Mouse (Mus musculus) adrenal gland, adult 8-10 months (tissue): ENCODE measurements at regions not wholly inside any gene's neighbourhood (a gene's known extent, or its start where the extent isn't known, plus 50 kb on each side); places are given as distances from the start of the nearest gene placed in this dataset.
"Not testable (repeated sequence)": the region's sequence is repeated elsewhere in the genome, so short reads cannot be mapped to it uniquely, and the experiment has no call there.

Experiments used
- DNase-seq: peaks from one replicate; pipeline ENCODE4 v3.0.0; 2022

GRCm38 (mm10) chr12:29050516-29051251 is 299.1 kb downstream of the Eipr1 start:
- no peak for DNase-seq

- peak; percentile 39 for DNase-seq
Measured at GRCm38 (mm10) chr12:29054367-29054766, 302.8 kb downstream of the Eipr1 start.

- DNase-seq, result no peak
Measured at GRCm38 (mm10) chr12:29062025-29062637, 310.5 kb downstream of the Eipr1 start.

- no peak for DNase-seq
Measured at GRCm38 (mm10) chr12:29062801-29063200, 311.2 kb downstream of the Eipr1 start.

DNA sequence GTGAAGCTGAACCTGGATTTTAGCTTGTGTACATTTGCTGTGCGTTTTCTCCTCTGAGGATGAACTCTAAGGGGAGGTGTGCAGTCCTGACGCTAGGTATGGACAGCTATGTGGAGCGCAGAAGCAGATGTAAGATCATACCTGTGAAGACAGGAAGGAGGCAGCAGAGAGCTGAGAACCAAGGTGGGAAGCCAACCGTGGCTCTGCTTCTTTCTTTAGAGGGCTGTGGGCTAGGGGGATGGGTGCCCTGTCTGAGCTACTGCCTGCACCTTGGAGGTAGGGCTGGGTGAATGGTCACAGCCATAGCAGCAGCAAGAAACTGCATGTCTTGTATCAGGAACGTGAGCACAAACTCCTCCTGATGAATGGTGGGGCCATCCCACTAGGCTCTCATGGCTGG is 316.6 kb downstream of the Eipr1 start:
- DNase-seq, result no peak

DNA sequence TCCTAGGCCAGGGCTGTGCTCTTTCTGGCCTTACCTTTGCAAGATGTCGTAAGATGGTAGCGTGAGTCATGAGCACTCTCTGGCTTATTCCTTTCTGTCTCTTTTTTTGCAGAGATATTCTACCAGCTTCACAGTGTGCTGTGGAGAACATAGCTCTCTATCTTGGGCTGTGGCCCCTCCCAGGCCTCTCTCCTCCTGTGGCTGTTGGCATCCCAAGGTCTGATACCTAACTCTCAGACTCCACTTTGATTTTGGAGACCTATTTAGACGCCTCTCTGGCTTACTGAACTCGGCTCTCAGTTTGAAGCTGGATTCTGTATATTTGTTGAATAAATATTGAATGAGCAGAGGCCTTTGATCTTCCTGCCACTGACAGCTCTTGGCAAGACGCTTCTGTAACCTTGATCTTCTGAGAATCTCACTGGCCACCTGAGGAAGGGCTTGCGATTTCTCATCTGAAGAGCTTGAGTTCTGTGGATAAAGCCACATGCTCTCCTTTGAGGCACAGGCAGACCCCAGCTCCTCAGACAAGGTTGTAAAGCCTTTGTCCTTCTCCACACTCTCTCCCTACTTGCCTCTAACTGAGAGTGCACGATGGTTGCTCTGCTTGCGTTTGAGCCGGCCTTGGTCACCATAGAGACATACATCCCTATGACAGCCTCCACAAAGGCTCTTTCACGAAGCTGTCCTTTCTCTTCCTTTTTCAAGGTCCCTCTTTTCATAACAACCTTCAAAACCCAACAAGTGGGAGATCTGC is 323.7 kb downstream of the Eipr1 start:
- peak; percentile 71 for DNase-seq

DNA sequence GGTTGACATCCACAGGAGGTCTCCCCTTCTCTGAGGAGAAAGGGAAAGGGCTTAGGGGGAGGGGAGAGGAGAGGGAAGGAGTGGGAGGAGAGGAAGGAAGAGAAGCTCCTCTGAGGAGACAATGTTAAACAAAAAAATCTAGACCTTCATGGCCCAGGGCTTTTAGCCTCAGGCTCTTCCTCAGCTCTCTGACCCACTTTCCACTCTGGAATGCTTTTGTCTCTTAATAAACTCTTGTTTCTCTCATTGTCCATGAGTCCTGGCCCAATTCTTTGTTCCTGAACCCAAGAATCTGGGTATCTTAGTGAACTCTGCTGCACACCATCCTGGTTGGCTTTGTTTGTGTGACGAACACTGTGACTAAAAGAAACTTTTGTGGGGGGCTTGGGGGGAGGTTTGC is 325.0 kb downstream of the Eipr1 start:
- no peak for DNase-seq

GRCm38 (mm10) chr12:29079011-29079410 is 327.4 kb downstream of the Eipr1 start:
- DNase-seq, result no peak

DNA sequence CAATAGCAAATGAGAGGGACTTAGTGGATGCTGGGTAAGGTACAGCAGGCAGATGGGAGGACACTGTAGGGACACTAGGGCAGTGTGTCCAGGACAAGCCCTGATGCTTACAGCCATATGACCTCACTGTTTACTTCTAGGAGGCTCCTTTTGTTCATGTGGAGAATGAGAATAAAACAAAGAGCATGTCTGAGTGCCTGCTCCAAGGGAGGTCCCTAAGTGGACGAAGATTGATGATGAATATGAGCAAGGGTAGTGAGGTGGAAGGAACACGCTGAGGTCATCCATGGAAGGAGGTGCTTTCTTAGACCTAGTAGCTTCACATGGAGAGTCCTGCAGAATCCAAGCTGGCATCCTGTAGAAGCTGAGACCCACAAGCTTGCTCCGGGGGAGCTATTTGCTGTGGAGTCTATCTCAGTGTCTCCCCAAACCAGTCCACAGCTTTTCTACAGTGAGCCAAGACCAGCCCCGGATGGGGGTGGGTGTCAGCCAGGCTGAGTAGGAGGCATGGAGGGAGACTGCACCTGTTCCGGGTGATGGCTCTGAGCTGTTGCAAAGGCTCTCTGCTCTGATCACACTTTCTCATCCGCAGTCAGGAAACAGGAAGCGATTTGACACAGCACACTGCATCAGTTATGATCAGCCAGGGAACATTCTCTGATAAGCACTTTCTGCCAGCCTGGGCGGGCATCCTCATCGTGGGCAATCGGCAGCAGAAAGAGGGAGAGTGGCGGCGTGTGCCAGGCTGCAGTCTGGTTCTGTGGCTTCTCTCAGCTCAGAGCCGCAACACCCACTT is 332.0 kb downstream of the Eipr1 start:
- no peak for DNase-seq

DNA sequence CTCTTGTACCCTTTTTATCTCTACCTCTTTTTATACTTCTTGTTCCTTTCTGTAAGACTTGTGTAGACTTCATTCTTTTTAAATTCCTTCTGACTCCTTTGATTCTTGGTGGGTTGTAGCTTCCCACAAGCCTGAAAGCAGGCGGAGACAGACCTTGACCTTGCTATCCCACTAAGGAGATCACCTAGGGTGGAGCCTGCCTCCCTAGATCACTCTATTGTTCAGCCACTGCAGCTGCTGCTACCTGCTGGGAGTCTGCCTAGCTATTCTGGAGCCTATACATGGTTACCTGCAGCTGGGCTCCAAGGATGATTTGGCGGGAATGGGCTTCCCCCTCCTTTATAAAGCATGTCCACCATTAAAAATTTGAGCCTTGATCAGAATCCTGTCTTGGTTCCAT is 335.6 kb downstream of the Eipr1 start:
- DNase-seq, result not testable (repeated sequence)

- DNase-seq, result no peak
Measured at GRCm38 (mm10) chr12:29089634-29090033, 338.0 kb downstream of the Eipr1 start.

- DNase-seq, result no peak
Measured at GRCm38 (mm10) chr12:29090451-29090850, 338.8 kb downstream of the Eipr1 start.

- DNase-seq, result no peak
Measured at GRCm38 (mm10) chr12:29095406-29096032, 343.9 kb downstream of the Eipr1 start.

DNA sequence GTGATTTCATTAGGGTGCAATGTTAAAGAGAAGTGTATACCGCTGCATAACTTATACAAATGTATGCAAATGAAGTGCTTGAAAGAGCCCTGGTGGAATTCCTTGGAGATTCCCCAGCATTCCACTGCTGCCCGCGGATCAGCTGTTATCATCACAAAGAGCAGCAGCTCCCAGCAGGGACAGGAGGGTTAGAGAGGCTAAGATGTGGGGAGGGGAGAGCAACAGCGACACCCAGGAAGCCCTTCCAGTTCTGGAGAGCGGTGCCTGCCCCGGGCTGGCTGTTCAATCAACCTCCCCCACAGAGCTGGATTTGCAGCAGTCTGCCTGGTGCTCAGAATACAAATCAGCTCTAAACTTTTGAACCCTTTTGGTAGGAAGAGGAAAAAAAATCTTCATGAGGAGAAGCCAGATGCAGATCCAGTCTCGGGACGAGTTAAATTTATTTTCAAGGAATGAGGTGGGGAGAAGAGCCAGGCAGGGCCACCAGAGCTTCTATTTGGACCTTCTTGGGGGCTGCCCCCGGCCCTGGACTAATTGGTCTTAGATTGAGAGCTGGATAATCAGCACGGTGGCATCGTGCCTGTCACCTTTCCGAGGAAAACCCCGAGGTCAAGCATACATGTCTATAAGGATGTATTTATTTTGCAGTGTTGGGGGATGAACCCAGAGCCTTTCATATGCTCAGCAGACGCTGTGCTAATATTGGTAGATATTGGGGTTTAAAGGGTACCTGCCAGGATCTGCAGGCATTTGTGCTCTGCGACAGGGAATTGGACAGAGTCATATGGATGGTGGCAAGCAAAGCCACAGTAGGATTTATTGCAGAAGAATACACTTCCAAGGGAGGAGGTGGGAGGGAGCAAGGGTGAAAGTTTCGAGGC is 344.7 kb downstream of the Eipr1 start:
- no peak for DNase-seq

GRCm38 (mm10) chr12:29100042-29100570 is 348.5 kb downstream of the Eipr1 start:
- peak; percentile 93 for DNase-seq

DNA sequence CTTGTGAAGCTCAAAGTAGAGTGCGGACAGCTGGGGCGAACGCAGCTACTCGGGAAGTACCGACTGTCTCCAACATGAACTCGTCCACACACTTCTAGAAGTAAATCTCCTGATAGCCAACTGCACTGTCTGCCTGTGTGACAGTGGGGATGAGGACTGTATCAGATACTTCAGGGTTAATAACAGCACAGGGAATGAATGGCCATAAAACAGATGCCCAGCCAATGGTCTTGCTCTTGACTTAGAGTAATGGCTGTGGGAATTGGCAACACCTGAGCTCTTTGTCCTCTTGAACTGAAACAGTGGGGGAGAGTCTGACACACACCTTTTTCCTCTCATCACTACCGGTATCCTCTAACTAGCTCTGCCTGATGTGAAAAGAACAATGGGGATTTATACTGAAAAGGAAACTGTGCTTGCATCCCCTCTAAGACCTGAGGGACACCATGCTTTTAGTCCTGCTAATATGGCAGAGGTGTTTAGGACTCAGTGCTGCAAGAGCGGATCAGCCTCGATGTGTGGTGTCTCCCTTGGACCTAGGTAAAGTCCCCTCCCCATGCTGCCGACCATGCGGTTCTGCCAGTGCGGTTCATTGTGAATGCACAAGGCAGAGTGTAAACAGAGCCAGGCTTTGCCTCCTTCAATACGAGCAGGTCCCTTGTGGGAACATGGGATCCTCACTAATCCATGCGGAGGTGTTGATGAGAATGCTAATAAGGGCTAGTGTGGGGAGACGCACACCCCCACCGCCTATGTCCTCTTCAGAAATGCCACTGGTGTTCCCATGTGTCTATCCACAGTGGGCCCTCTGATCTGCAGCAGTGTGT is 355.5 kb downstream of the Eipr1 start:
- DNase-seq, result no peak

- no peak for DNase-seq
Measured at GRCm38 (mm10) chr12:29107720-29108051, 356.1 kb downstream of the Eipr1 start.

DNA sequence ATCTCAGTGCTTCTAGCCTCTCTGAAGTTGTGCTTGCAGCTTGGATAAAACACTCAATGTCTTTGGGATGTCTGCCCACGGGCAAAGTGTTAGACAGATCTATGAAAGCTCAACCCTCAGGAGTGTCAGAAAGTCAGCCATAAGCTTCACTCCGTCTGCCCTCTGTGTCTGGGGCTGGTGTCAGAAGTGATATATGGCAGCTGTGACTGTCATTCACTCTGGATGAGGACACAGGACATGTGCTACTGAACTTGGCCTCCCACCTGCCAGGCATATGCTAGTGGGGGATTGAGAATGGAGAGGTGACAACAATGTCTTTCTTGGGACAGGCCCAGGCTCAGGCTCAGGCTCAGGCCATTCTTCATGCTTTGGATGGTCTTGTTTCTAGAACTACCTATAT is 366.7 kb downstream of the Eipr1 start:
- no peak for DNase-seq

- DNase-seq, result no peak
Measured at GRCm38 (mm10) chr12:29121159-29121558, 369.6 kb downstream of the Eipr1 start.

GRCm38 (mm10) chr12:29122931-29123330 is 371.3 kb downstream of the Eipr1 start:
- DNase-seq, result peak; percentile 61
